Mouse (Mus musculus) adrenal gland, postnatal 0 days (tissue): ENCODE measurements around the gene Large2. TPM values are rescaled to one million over a fixed set of nuclear protein-coding genes. Genes with fewer than 3 reads are reported as not detected.

Experiments used
- microRNA-seq: library from miRNA; unstranded; fragments of <30 nt; microRNA quantifications from one replicate; pipeline ENCODE4, GENCODE M21; 2016; ENCODE audit warnings: borderline replicate concordance; ENCODE audit not compliant: insufficient number of aligned reads
- polyA plus RNA-seq: library from polyadenylated mRNA; unstranded; fragments of >200 nt; fragmentation: Nextera tagmentation; extraction: Ambion mirVana; gene quantifications from 2 replicates; pipeline ENCODE4 v1.2.1, GENCODE M21; 2015

Large2 gene
- polyA plus RNA-seq = 1.3 and 3.8 TPM in 2 replicates

DNA sequence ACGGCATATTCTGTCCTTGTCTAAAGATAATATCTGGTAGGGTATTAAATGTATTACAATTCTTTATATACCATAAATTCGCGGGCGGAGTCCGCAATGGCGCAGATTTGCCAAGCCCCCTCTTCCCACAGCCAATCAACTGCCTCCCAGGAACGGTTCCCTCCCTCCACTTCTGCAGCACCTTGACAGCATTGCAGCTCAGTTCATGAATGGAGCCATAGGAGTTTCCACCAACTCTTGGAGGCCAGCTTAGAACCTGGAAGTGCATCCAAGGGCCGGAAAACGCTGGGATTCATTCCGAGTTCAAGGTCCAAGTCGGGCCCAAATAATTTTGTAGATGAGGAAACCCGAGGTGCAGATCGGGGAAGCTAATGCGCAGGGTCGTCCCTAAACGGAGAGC is at the start of gene Large2, which contains the start of gene Pex16:
Gene Large2 (minus strand): TSS at position 356 of the 400 bp plus-strand sequence.
Gene Pex16 (plus strand): TSS at position 163 of the 400 bp plus-strand sequence.

DNA sequence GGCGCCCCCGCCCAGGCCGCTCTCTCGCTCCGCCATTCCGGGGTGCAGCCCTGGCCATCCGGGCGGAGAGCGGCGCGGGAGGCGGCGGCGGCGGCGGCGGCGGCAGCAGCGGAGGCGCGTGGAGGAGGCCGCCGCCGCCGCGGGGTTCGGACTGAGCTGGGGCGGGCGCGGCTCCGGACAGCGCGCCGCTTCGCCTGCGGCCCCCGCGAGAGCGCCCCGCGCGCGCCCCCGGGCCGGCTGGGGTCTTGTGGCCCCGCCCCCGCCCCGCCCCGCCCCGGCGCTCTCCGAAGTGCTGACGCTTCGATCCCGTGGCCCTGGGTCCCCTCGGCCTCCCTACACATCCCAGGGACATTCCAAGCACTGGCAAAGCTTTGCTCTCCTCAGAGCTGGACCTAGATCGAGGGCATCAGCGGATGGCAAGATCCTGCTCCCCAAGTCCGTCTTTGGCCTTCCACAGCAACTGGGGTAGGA is 26.5 kb upstream of the Large2 start, which contains the start of gene Mapk8ip1:
Gene Mapk8ip1 (minus strand): TSS at position 173 of the 471 bp plus-strand sequence.

DNA sequence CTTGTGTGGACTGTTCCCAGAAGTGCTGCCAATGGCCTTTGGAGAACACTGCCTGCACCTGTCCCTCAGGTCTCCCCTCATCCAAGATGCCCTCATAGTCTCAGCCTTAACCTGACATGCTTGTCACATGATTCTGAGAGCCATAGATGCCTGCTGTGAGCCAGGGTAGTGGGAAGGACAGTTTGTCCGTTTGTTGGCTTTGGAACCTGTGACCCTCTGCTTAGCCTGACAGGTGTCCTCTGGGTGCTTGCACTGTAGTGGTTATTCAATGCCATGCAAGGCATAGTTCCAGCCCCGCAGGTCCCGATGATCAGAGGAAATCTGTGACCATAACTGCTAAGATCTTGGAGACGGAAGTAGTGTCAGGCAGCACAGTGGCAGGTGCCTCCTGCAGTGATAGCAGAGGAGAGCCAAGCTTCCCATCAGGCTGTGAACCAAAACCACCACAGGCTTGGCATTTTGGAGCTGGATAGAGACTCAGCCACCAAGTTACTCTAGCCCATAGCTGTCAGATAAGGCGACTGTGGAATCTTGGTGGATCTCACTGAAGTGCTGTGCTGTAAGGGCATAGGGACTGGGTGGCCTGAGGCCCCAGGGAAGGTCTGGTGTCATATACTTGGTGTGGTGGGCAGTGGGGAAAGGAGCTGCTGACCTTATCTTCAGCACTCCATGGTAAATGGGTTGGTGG is 7.4 kb upstream of the Large2 start, which contains the start of gene 1700029I15Rik:
Gene 1700029I15Rik (plus strand): TSS at position 638 of the 688 bp plus-strand sequence.

Small RNA genes lying within 50 kb of the gene (microRNA-seq; reads per million reads assigned to microRNA genes)
- not detected for gene Mir7000

Other genes with a start within 250 kb of the Large2 start
- 64.3 and 172 TPM in 2 replicates for gene Pex16, start 193 bp downstream of the Large2 start, polyA plus RNA-seq
- gene 1700029I15Rik, start 7.7 kb upstream of the Large2 start, polyA plus RNA-seq = 2.0 and 5.7 TPM in 2 replicates
- gene Mapk8ip1, start 26.4 kb upstream of the Large2 start, polyA plus RNA-seq = 31.9 and 42.0 TPM in 2 replicates
- gene Cry2, start 59.2 kb upstream of the Large2 start, polyA plus RNA-seq = 18.2 and 29.1 TPM in 2 replicates
- gene Slc35c1, start 85.7 kb upstream of the Large2 start, polyA plus RNA-seq = 9.4 and 14.0 TPM in 2 replicates
- gene Chst1, start 224.8 kb upstream of the Large2 start, polyA plus RNA-seq = 6.5 and 7.5 TPM in 2 replicates